Mouse (Mus musculus) G1E (cell line): ENCODE results near the gene Pkdcc.

ENCODE experiments used
- CTCF ChIP-seq: IDR thresholded peaks from 2 replicates; pipeline ENCODE4 v1.5.1; 2012; ENCODE audit warnings: low read depth, low read length, inconsistent platforms, mixed read lengths
- GATA1 ChIP-seq: IDR thresholded peaks from 2 replicates; pipeline ENCODE4 v1.6.1; 2012; ENCODE audit warnings: borderline replicate concordance, low read length, inconsistent platforms, mixed read lengths
- GATA2 ChIP-seq: IDR thresholded peaks from 2 replicates; pipeline ENCODE4 v1.6.1; 2012; ENCODE audit warnings: low read depth, low read length, inconsistent platforms, borderline replicate concordance
- TAL1 ChIP-seq: conservative IDR thresholded peaks from 2 replicates; pipeline ENCODE4 v1.6.1; 2012; ENCODE audit warnings: low read depth, low read length, inconsistent platforms, mixed read lengths

- TF ChIP-seq CTCF (no peak), GATA1 (no peak), TAL1 (no peak), GATA2 (no peak)
Observed at GRCm38 (mm10) chr17:83201257-83201656, 13.8 kb upstream of the Pkdcc start.
